Mouse (Mus musculus) CD4-positive, CD25-positive, alpha-beta regulatory T cell, adult 2 months (primary cell): ENCODE results near the gene Veph1.

ENCODE experiments used
- DNase-seq: peaks from one replicate; pipeline ENCODE4 v3.0.0-alpha.2; 2012; ENCODE audit warnings: low read depth, low spot score

The Veph1 gene

GRCm38 (mm10) chr3:66024220-66024792 lies 272.3 kb downstream of the Veph1 start:
- DNase-seq = no peak

GRCm38 (mm10) chr3:66019171-66019570 lies 277.5 kb downstream of the Veph1 start:
- DNase-seq = no peak

DNA sequence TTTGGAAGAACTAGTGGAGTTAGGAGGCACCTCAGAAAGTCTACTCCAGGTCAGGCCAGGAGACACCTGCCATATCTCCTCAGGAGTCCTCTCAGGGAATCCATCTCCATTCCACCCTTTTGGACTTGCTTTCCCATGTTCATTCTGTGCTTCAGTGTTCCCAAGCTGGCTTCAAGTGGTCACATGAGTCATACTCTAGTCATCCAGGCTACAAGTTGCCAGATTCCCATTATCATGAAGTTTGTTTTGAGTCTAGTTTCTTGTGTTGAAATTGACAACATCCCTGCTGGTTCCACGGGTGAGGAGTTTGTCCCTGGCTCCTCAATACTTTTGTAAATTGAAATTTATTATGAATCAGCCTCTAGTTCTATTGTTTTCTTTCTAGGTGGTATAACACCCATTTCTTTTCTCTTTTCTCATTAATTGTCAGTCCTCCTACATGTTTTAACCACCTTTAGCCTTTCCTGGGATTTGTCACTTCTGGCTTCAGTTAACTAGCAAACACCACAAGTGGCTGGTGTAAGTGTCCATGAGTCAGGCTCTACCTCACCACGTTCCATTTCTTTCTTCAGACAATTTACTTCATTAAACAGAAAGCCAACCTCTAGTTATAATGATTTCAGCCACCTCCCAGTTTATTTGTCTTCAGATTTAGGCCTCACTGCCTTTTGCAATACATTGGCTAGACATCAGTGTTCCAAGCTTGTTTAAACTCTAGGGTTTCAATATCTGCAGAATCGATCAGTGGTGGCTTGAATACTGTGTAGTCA lies 288.8 kb downstream of the Veph1 start:
- DNase-seq = no peak

GRCm38 (mm10) chr3:66004989-66005388 lies 291.6 kb downstream of the Veph1 start:
- no peak for DNase-seq

DNA sequence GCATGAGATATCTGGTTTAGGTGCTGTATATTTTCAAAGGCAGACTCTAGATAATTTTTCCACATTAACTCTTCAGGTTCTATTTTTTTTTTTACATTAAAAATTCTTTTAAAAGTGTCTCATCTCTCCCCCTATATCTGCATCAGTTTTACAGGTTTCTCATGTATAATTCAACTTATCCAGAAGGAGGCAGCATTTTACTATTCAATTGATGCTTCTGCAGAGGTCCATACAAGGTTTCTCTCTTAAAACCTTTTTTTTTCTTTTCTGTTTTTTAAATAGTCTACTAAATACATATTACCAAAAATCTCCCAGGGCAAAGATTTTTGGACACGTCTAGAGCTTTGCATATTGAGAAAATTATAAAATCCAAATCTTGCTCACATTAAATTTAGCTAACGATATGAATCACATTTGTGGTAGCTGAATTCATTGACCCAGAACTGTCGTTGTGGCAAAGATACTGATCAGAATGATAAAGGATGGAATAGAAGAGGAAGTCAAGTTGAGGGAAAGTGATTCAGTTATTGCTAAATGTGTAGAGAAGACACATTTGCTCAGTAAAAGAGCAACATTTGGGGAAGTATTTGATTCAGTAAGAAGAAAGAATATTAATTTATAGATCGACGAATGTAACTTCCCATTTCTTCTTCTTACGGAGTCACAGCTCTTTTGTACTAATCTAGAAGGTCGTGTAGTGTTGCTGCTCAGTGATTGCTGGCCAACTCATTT lies 292.3 kb downstream of the Veph1 start:
- no peak for DNase-seq
